Mouse (Mus musculus): ENCODE measurements around the gene Bcor.
A peak's percentile ranks its signal among the peaks of the same experiment; 100 is the strongest.

Gene Bcor

GRCm38 (mm10) chrX:12062121-12062931 is 97.8 kb downstream of the Bcor start:
- no peak for DNase-seq

DNA sequence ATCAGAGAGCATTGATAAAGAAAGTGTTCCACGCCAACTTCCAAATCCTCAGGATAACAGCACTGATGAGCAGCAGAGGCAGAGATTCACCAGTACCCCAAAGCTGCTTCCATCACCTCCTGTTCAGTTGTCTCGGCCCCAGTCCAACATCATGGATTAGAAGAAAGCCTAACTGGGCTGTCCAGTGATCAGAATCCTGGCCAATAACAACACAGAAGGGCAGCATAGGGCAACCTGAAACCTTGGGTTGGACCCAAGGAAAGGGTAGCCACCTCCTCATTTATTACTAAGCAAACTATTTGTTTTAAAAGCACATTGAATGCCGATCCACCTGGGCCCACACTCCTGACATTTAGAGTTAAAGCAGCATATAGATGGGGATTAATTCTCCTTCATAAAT is 99.3 kb downstream of the Bcor start:
- DNase-seq, result no peak

DNA sequence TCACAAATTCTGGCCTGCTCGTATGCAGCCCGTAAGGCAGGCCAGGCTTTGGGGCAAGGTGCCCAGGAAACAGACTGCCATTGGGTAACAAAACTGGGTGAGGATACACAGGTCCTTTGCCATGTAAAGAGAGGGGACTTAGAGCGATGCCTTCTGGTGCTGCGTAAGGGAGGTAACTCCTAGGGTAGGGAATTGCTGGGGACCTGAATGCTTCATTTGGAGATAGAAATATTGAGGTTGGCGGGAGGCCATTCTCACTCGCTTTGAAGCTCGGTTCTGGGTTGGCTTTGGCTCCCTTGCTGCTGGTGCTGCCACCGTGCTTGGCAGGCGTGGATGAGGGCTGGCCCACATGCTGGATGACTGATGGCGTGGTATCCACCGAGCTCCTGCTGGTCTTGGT is 102.9 kb downstream of the Bcor start:
- DNase-seq, result peak; percentile 14

GRCm38 (mm10) chrX:12053315-12053914 is 106.7 kb downstream of the Bcor start:
- no peak for DNase-seq

DNA sequence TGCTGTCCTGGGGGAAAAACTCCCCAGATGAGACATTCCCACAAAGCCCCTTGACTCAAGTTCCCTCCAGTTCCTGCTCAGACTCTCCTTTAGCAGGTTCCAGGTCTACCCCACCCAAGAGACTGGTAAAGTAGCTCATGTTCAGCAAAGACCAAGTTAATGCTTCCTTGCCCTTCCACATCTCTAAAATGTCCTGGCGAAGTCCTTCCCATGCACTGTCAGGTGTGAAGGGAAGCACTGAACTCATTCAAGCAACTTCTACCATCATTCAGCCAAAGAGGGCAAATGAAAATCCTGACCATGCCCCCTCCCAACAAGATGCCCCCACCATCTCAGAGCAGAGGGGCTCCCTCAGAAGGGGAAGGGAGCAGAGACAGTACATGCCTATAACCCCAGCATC is 107.5 kb downstream of the Bcor start:
- no peak for DNase-seq

DNA sequence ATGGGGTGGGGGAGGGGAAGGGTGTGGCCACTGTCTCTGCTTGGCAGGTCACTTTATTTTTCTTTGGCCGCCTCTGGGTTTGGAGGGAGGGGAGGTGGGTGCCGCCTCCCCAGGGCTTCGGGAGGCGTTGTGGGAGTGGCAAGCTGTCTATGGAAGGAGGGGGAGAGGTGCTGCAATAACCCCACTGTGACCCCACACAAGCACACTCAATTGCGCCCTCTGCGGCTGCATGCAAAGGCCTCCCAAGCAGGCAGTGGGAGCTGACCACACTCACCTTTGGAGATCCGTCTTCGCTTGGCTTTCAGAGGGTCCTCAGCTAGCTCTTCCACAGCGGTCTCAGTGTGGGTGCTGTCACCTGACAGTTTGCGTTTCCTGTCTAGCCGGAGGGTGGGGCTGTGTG is 111.4 kb downstream of the Bcor start:
- no peak for DNase-seq

GRCm38 (mm10) chrX:12048166-12048565 is 112.0 kb downstream of the Bcor start:
- DNase-seq, result no peak

DNA sequence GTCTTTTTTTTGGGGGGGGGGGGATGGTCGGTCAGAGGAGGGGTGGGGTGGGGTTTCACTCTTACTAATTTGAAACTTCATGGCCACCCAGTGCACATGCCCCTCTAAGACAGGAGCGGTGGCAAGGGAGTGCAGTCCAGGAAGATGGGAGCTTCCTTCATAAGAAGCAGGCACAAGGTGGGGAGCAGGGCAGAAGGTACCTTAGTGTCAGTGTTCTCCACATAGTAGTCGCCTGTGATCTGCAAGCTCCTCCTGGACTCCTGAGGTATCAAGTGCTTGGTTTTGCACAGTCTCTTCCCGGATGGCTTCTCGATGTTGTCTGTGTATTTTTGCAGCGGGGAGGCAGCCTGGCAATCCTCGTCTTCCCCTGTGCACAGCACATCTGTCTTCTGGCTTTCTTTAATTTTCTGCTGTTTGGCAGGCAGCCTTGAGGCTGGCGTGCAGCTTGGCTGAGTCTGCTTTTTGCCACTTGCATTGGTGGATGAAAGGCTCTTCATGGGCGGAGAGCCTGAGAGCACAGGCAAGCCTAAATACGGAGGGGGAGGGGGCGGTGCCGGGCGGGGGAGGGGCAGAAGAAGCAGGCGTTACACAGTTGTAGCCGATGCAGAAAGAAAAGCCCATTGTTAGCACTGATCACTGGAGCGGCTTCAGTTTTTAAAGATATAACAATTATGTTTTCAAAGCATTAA is 112.8 kb downstream of the Bcor start:
- peak; percentile 8 for DNase-seq

- DNase-seq, result no peak
Observed at GRCm38 (mm10) chrX:12046676-12047075, 113.5 kb downstream of the Bcor start.

DNA sequence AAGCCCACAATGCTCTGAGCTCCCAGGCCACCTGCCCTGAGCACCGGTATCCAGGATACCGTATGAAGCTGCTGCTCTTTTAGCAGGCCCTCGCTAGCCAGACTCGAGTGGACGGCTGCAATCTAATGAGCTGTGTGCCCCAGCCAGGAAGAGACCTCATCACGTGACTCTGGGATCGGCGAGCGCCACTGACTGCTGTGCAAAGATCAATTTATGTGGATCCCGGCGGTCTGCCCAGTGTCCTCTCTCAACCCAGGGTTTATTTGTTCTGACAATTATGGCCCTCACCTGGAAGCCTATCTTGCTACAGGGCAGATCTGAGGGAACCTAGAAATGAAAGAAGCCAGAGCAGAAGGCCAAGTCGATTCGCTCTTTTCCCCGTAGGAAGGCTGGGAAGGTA is 116.8 kb downstream of the Bcor start:
- no peak for DNase-seq

DNA sequence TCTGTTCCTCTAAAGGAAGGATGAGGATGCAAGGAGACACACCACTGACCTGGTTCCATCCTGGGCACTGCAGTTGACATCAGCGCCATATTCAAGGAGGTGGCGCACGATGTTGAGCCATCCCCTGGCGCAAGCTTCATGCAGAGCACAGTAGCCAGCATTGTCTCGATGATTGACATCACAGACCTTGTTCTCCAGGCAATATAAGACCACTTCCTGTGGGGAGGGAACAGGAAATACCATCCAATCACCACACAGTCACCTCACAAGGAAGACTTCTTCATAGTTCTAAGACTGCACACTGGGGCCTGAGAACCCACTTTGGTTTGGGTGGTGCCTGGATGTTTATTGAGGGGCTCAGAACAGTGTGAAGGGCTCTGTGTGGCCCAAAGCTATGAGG is 118.7 kb downstream of the Bcor start:
- DNase-seq, result no peak

GRCm38 (mm10) chrX:12014726-12015464 is 145.3 kb downstream of the Bcor start:
- no peak for DNase-seq

GRCm38 (mm10) chrX:12010660-12011059 is 149.5 kb downstream of the Bcor start:
- no peak for DNase-seq

DNA sequence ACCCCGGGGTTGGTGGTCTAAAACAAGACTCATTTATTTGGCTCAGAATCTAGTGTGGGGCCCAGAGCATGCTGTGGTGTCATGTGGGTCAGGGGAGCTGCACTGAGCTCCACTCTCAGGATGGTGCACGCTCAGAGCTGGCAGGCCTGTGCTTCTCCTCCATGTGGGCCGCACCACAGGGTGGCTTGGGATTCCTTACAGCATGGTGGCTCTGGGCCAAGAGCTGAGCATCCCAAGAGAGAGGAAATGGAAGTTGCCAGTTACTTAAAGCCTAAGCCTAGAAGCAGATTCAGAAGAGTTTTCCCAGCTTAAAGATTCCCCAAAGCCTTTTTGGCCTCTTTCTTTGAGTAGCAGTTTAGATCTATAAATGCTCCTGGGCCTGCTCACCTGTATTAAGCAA is 151.1 kb downstream of the Bcor start:
- DNase-seq, result no peak

DNA sequence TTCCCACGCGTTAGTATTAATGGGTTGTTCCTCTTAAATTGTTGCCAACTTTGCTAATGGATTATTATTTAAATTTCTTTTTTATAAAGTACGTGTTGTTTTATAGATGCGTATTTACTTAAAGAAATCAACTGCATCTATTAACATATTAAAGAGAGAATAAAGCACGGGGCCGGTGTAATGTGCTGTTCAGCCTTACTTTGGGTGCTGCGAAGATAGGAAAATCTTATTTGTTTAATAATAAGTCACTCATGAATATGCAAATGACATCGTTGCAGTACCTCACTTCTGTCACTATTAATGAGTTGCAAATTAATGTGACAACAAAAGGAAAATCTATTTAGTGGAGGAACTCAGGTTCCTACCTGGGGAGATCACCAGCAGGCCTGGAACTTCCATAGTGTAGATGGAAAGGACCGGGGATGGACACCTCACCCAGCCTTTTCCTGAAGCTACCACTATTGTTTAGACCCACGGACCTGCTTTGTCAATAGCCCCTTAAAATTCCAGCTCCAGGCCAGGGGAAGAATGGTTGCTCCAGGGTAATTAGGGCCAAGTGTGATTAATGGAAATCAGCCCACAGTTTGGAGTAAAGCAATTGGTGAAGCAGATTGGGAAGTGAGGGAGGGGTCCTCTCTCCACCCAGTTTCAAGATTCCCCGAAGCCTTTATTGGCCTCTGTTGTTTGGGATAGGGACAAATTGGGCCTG is 152.2 kb downstream of the Bcor start:
- DNase-seq, result no peak

- DNase-seq, result peak; percentile 34
Observed at GRCm38 (mm10) chrX:12006882-12007753, 153.0 kb downstream of the Bcor start.

GRCm38 (mm10) chrX:12006031-12006881 is 153.9 kb downstream of the Bcor start:
- peak; percentile 80 for DNase-seq

- no peak for DNase-seq
Observed at GRCm38 (mm10) chrX:12005181-12006030, 154.7 kb downstream of the Bcor start.

DNA sequence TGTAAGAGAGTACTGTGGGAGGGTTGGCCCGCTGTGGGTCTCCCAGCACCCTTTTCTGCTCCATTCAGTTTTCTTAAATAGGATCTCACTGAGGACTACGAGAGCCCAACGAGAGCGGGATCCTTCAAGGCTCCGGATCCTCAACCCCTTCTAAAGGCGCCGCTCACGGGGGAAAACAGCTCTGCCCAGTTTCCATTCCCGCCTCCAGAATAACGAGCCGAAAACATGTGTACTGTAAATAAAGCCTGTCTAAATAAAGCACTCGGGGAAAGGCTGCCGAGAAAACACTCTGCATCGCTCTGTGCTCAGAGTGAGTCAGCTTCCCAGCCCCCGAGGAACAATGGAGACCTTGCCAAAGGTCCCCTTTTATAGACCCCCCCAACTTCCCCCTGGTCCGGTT is 155.7 kb downstream of the Bcor start:
- DNase-seq, result no peak

DNA sequence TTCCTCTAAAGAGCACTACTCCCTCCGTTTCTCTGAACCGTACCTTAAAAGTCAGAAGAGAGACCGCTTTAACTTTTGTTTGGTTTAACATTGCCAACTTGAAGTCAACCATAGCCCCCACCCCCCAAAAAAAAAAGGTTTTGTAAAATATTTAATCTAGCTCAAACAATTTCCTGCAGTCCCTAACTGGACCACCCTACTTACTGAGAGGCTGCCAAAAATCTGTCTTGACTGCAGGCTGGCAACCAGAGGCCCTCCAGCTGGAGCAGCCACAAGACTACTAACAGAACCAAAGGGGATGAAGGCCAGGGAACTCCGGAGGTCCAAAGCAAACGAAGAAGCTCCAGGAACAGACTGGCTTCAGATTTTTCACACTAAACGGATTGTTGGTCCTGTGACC is 156.2 kb downstream of the Bcor start:
- no peak for DNase-seq

Measured in layer of hippocampus, adult 9-11 months (tissue).